Mouse (Mus musculus): ENCODE measurements around the gene Tbc1d5. TPM values are rescaled to one million over a fixed set of nuclear protein-coding genes. Genes with fewer than 3 reads are reported as not detected.

The Tbc1d5 gene
- polyA plus RNA-seq, 1 experiment = 9.8 TPM

- TF ChIP-seq GATA1 (IDR thresholded peaks at IDR 0.05; ENCODE audit: low read length) = no peak
These were observed 314.4 kb downstream of the Tbc1d5 start for GRCm38 (mm10) chr17:50864781-50865180.

DNA sequence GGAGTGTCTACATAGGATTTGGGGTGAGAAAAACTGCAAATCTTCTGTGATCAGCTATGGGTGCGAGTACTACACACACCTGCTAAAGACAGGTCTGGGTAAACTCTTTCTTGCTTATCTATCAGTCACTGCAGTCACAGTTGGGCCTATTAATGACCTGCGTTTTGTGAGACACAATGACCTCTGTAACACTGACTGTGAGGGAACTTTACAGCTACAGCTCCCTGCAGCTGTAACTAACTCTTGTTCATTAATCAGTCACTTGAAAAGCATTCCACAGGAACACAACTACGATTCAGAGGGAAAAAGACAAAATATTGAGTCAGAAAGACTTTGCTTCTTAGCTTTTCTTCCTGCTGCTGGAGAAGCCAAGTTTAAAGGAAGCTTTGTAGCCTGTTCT, 325.9 kb downstream of the Tbc1d5 start:
- no peak for TF ChIP-seq GATA1 (IDR thresholded peaks at IDR 0.05; ENCODE audit: low read length)

- no peak for TF ChIP-seq GATA1 (IDR thresholded peaks at IDR 0.05; ENCODE audit: low read length)
These were observed 327.8 kb downstream of the Tbc1d5 start for GRCm38 (mm10) chr17:50851382-50851781.

GRCm38 (mm10) chr17:50814089-50814488, 365.1 kb downstream of the Tbc1d5 start:
- TF ChIP-seq GATA1 (IDR thresholded peaks at IDR 0.05; ENCODE audit: low read length) = no peak

DNA sequence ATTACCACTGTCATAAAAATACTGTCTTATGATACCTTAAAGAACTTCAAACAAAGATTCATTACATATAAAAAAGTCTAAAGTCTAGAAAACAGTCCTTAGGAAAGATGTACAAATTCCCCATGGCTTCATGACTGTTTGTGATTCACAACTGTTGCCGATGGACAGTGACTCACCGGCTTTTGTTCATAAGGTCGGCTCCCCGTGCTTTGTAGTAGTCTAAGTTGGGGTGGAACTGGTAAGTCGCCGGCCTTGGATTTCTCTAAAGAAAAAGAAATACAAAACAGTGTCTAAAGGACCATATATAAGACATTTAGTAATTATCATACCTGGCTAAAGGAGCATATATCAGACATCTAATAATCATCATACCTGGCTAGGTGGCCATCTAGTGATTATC, 365.6 kb downstream of the Tbc1d5 start:
- TF ChIP-seq GATA1 (IDR thresholded peaks at IDR 0.05; ENCODE audit: low read length) = no peak

DNA sequence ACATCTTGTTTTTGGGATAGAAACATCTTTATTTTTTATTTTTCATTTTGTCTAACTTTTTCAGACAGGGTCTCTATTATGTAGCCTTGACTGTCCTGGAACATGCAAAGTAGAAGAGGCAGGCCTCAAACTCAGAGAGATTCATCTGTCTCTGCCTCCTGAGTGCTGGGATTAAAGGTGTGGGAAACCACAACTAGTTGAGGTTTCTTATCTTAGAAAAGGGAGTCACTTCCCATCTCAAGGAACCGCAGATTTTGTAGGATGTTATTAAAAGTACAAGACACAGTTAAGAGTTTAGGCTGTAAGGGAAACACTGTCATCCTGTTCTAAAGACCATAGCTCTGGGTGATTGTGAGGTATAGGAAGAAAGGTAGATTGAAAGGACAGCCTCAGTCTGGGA, 373.5 kb downstream of the Tbc1d5 start:
- TF ChIP-seq GATA1 (IDR thresholded peaks at IDR 0.05; ENCODE audit: low read length) = no peak

GRCm38 (mm10) chr17:50803234-50803633, 375.9 kb downstream of the Tbc1d5 start:
- TF ChIP-seq GATA1 (IDR thresholded peaks at IDR 0.05; ENCODE audit: low read length) = no peak

- no peak for TF ChIP-seq GATA1 (IDR thresholded peaks at IDR 0.05; ENCODE audit: low read length)
These were observed 376.8 kb downstream of the Tbc1d5 start for GRCm38 (mm10) chr17:50802380-50802779.

DNA sequence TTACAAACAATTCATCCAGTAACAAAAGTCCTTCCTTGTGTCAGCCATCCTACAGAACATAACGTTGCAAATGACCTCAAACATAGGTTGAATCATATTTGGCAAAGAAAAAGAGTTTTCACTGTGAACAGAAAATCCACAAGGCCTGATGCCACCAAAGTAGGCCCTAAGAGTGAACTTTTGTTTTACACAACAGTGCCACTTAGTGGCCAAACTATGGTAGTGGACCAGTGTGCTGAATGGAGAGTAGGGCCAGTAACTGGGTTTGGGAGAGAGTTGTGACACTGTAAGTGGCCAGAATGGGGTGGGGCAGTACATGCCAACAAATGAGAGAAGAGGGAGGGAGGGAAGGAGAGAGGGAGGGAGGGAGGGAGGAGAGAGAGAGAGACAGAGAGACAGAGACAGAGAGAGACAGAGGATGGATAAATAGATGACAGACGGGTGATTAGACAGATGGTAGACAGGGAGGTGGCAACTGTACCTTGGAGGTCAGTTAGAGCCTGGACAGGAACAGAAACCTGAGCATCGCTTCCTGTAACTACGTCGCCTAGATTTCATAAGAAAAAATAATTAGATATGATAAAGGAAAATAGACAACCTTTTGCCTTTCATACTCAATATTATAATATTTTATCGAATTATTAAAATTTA, 383.6 kb downstream of the Tbc1d5 start:
- TF ChIP-seq GATA1 (IDR thresholded peaks at IDR 0.05; ENCODE audit: low read length) = no peak

GRCm38 (mm10) chr17:50791671-50792070, 387.5 kb downstream of the Tbc1d5 start:
- no peak for TF ChIP-seq GATA1 (IDR thresholded peaks at IDR 0.05; ENCODE audit: low read length)

- no peak for TF ChIP-seq GATA1 (IDR thresholded peaks at IDR 0.05; ENCODE audit: low read length)
These were observed 390.3 kb downstream of the Tbc1d5 start for GRCm38 (mm10) chr17:50788835-50789234.

DNA sequence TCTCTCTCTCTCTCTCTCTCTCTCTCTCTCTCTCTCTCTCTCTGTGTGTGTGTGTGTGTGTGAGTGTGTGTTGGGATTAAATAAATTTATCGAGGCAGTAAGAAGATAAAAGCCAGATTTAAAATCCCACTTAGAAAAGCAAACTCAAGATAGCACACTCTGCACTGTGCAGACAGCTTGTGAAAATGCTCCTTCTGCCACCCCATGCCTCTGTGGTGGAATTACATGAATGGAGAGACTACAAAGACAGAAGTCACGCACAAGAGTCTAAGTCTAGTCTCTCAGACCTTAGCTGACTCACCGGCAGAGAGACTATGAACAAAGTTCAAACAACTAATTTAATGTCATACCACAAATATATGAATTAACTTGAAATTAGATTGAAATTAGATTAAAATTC, 403.9 kb downstream of the Tbc1d5 start:
- TF ChIP-seq GATA1 (IDR thresholded peaks at IDR 0.05; ENCODE audit: low read length) = no peak

DNA sequence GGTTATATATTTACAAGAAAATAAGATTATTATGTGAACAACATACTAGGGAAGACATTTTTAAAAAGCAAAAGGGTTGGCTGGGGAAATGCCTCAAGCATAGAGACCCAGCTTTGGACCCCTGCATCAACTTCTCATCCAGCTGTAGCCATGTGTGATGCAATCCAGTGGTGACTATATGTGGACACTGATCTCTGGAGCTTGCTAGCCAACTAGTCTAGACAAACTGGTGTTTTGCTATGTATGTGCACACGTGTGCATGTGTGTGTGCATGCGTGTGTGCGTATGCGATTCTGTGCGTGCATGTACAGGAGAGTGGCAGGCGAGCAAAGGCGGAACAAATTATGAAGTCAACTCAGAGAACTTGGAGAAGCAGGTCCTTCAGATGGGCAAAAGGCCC, 414.8 kb downstream of the Tbc1d5 start:
- no peak for TF ChIP-seq GATA1 (IDR thresholded peaks at IDR 0.05; ENCODE audit: low read length)

- TF ChIP-seq GATA1 (IDR thresholded peaks at IDR 0.05; ENCODE audit: low read length) = no peak
These were observed 415.7 kb downstream of the Tbc1d5 start for GRCm38 (mm10) chr17:50763407-50763806.

DNA sequence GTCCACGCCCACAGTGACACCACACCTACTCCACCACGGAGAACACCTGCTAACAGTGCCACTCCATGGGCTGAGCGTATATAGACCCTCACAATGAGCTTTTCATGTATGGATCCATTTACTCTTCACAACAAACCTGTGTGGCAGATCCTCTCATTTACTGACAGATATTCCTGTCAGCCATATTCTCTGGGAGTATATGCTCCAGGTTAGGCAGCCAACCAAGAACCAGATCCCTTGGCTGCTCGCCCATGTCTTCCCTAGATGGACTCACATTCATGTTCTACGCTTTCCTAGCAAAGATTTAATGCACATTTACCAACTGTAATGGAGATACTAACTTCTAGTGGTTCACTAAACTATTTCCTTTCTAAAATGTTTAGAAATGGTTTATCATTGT, 416.9 kb downstream of the Tbc1d5 start:
- TF ChIP-seq GATA1 (IDR thresholded peaks at IDR 0.05; ENCODE audit: low read length) = no peak

DNA sequence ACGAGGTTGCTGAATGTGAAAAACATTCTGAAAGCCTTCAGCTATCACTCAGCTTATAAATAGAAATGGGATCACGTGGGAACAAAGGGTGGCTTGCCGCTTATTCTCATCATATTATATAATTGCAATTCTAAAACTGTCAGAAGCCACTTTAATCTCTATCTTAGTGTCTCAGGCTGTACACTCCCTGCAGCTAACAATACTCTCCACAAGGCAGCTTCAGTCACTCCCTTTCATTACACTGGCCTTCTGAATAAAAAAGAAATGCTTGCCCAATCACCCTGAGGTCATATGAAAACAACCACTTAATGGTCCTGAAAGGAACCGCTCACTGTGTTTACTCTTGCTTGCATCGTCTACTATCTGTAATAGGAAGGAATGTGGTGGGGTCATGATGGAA, 418.1 kb downstream of the Tbc1d5 start:
- TF ChIP-seq GATA1 (IDR thresholded peaks at IDR 0.05; ENCODE audit: low read length) = no peak

- TF ChIP-seq GATA1 (IDR thresholded peaks at IDR 0.05; ENCODE audit: low read length) = no peak
These were observed 425.6 kb downstream of the Tbc1d5 start for GRCm38 (mm10) chr17:50753356-50754138.
